In the genomic region with DNA sequence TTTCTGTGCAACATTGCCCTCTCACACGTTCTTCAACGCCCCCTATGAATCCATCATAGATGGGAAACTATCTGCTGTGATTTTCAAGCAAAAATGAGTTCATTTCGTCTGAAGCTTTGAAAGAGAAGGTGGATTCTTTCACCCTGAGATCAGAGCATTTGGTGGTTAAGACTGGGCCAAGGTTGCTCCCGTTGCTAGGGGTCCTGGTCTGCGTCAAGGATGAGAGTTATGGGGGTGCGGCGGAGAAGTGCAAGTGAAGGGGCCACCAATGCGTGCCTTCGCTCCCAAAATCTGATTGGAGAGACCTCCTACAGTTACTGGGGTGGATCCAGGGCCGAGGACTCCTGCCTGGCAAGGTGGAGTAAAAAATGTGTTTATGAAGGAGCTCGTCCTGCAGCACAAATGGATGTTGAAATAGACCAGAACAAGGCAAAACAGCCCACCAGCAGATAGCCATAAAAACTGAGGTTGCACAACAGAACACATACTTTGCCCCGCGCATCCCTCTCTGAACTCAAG, we compare ENCODE assay signal across 28 mouse cellular contexts.
A peak's percentile ranks its signal among the peaks of the same experiment; 100 is the strongest.
DNase-seq lines count a peak whose midpoint lies in the region; ATAC-seq lines count a peak whose summit lies in the region.
"Had no signal": no experiment of that assay in that cellular context is flagged by ENCODE, and none has a peak within 500 bp of the region (broad histone marks: within the 10 kb centered on the region; RNA-seq: fewer than 3 reads in every experiment).

No protein-coding gene starts in this region.

- no peaks in the 10 kb centered on the region for H3K27me3 ChIP-seq in liver, embryonic 11.5 days (replicated peaks; ENCODE audit: control insufficient read depth, insufficient read depth, low read length)
- H3K27me3 ChIP-seq in hindbrain, embryonic 16.5 days (replicated peaks; ENCODE audit: control insufficient read depth, insufficient read depth, low read length): no peaks in the 10 kb centered on the region
- H3K27me3 ChIP-seq: embryonic facial prominence, embryonic 13.5 days; heart, embryonic 13.5 days; hindbrain, embryonic 15.5 days; kidney, embryonic 15.5 days; limb, embryonic 12.5 days; liver, embryonic 13.5 days; Patski had no signal

- H3K9ac ChIP-seq in liver, embryonic 11.5 days (ENCODE audit: low read depth, low read length): no peak overlapping the region
- no peak overlapping the region for H3K9ac ChIP-seq in hindbrain, embryonic 16.5 days (ENCODE audit: low read depth, low read length)
- H3K9ac ChIP-seq: embryonic facial prominence, embryonic 13.5 days; forebrain, postnatal 0 days; heart, embryonic 13.5 days; hindbrain, embryonic 15.5 days; kidney, embryonic 15.5 days; limb, embryonic 12.5 days; liver, embryonic 13.5 days had no signal

- H3K36me3 ChIP-seq in liver, embryonic 11.5 days (ENCODE audit: control insufficient read depth, insufficient read depth, low read length): no peaks in the 10 kb centered on the region
- H3K36me3 ChIP-seq in hindbrain, embryonic 16.5 days (ENCODE audit: control insufficient read depth, insufficient read depth, low read length): no peaks in the 10 kb centered on the region
- H3K36me3 ChIP-seq: embryonic facial prominence, embryonic 13.5 days; heart, embryonic 13.5 days; hindbrain, embryonic 10.5 days; hindbrain, embryonic 15.5 days; kidney, embryonic 15.5 days; limb, embryonic 12.5 days; liver, embryonic 13.5 days had no signal

- no peak overlapping the region for H3K27ac ChIP-seq in liver, embryonic 11.5 days (ENCODE audit: low read depth, low read length)
- H3K27ac ChIP-seq in hindbrain, embryonic 16.5 days (ENCODE audit: low read depth, low read length): no peak overlapping the region
- H3K27ac ChIP-seq: embryonic facial prominence, embryonic 13.5 days; heart, adult 2 months; heart, embryonic 13.5 days; hindbrain, embryonic 10.5 days; hindbrain, embryonic 15.5 days; kidney, embryonic 15.5 days; layer of hippocampus, adult 2 months; left cerebral cortex, adult 2 months; limb, embryonic 12.5 days; liver, embryonic 13.5 days had no signal

- peak; percentile 14 for DNase-seq in embryo, embryonic 10 days (ENCODE audit: low spot score)
- DNase-seq in embryo, embryonic 9.5 days (ENCODE audit: extremely low spot score): no peak
- DNase-seq in liver: peak; percentile 4
- DNase-seq in liver, embryonic 11.5 days (ENCODE audit: low spot score): no peak
- DNase-seq in urinary bladder, postnatal 36 days (ENCODE audit: low spot score in 2 of 2): peak; percentile 7 to 11
- DNase-seq in urinary bladder, postnatal 25 days (ENCODE audit: low spot score): no peak
- DNase-seq: cerebellum, adult 2 months; cerebellum, postnatal 25 days; forebrain, postnatal 0 days; heart, adult 2 months; heart, postnatal 10 days; kidney, adult 11 months; liver, embryonic 13.5 days; lung, adult 2 months; lung, postnatal 10 days; midbrain, embryonic 14.5 days; right cerebral cortex, postnatal 25 days had no signal

- H3K4me1 ChIP-seq in liver, embryonic 11.5 days (replicated peaks; ENCODE audit: control insufficient read depth, insufficient read depth, low read length): no peaks in the 10 kb centered on the region
- no peaks in the 10 kb centered on the region for H3K4me1 ChIP-seq in hindbrain, embryonic 16.5 days (ENCODE audit: control insufficient read depth, insufficient read depth, low read depth, low read length)
- H3K4me1 ChIP-seq: hindbrain, embryonic 10.5 days; hindbrain, embryonic 15.5 days; limb, embryonic 12.5 days; liver, embryonic 13.5 days had no signal

- no peaks in the 10 kb centered on the region for H3K9me3 ChIP-seq in liver, embryonic 11.5 days (ENCODE audit: control insufficient read depth, low read length)
- no peaks in the 10 kb centered on the region for H3K9me3 ChIP-seq in hindbrain, embryonic 16.5 days (ENCODE audit: control insufficient read depth, low read length)
- H3K9me3 ChIP-seq: embryonic facial prominence, embryonic 13.5 days; heart, embryonic 13.5 days; hindbrain, embryonic 10.5 days; hindbrain, embryonic 15.5 days; kidney, embryonic 15.5 days; limb, embryonic 12.5 days had no signal

- no peak for ATAC-seq in liver, embryonic 11.5 days (replicated peaks; ENCODE audit: low FRiP score)
- no peak for ATAC-seq in hindbrain, embryonic 16.5 days
- ATAC-seq: forebrain, postnatal 0 days; Patski had no signal

- H3K4me2 ChIP-seq in liver, embryonic 11.5 days: no peak overlapping the region
- H3K4me2 ChIP-seq in hindbrain, embryonic 16.5 days (ENCODE audit: low read length): no peak overlapping the region
- H3K4me2 ChIP-seq: embryonic facial prominence, embryonic 13.5 days; heart, embryonic 13.5 days; hindbrain, embryonic 15.5 days; kidney, embryonic 15.5 days; limb, embryonic 12.5 days; liver, embryonic 13.5 days had no signal

- WGBS in liver, embryonic 11.5 days: 62% methylated on average over 13 of the region's 13 CpGs
- 85% methylated on average over 13 of the region's 13 CpGs for WGBS in hindbrain, embryonic 16.5 days

- H3K4me3 ChIP-seq in liver, embryonic 11.5 days (ENCODE audit: low read depth, low read length): no peak overlapping the region
- no peak overlapping the region for H3K4me3 ChIP-seq in hindbrain, embryonic 16.5 days (ENCODE audit: low read length)
- H3K4me3 ChIP-seq: embryonic facial prominence, embryonic 13.5 days; erythroblast, embryonic 14.5 days; heart, adult 2 months; heart, embryonic 13.5 days; hindbrain, embryonic 10.5 days; hindbrain, embryonic 15.5 days; kidney, embryonic 15.5 days; layer of hippocampus, adult 2 months; left cerebral cortex, adult 2 months; limb, embryonic 12.5 days; liver, embryonic 13.5 days had no signal

Comparison
In these comparisons a context has a peak if more than half of its experiments do, and no peak if none do; other contexts are left out.
1. DNase-seq: peak in embryo, embryonic 10 days (single experiment), liver (single experiment) and urinary bladder, postnatal 36 days (2 of 2); none in embryo, embryonic 9.5 days (single experiment), liver, embryonic 11.5 days (single experiment) and urinary bladder, postnatal 25 days (single experiment).